Mouse (Mus musculus) lung, postnatal 0 days (tissue): ENCODE results near the gene BC051019.
A peak's percentile ranks its signal among the peaks of the same experiment; 100 is the strongest.

Source experiments
- CTCF ChIP-seq: IDR thresholded peaks from 2 replicates; pipeline ENCODE4 v1.5.1; 2016; ENCODE audit warnings: antibody characterized with exemption, mild to moderate bottlenecking
- EP300 ChIP-seq: IDR thresholded peaks from 2 replicates; pipeline ENCODE4 v1.6.1; 2016; ENCODE audit warnings: antibody characterized with exemption, mild to moderate bottlenecking, control low read depth

DNA sequence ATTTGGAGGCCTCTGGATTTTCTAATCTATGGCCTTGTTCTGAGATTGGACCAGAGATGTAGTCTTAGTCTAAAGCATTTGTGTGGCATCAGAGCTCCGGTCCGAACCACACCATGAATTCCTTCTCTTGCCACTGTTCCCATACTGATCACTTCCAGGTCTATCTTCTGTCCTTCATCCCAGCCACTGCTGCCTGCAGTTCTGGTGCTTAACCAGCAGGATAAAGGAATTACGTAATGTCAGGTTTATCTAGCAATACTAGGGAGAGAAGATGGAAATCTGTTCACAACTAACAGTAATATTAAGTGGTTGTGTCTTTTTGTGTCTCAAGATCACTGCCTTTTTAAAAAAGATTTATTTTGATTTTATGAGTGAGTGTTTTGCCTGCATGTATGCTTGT is 33.5 kb downstream of the BC051019 start:
- TF ChIP-seq CTCF (peak; percentile 64), EP300 (no peak)
